Mouse (Mus musculus): ENCODE data around the gene Slx4ip. TPM values are rescaled to one million over a fixed set of nuclear protein-coding genes. Genes with fewer than 3 reads are reported as not detected.

Gene Slx4ip
- polyA plus RNA-seq, 1 experiment from 2014 or later, result 7.4 TPM

- no peaks in the 10 kb centered on the region for H3K27me3 ChIP-seq (ENCODE audit: control insufficient read depth, insufficient read depth, low read length)
- H3K9ac ChIP-seq (replicated peaks; ENCODE audit: low read length), result no peak overlapping the region
- no peaks in the 10 kb centered on the region for H3K36me3 ChIP-seq (replicated peaks; ENCODE audit: control insufficient read depth, insufficient read depth, low read depth, low read length)
- ATAC-seq (replicated peaks; ENCODE audit: insufficient number of reproducible peaks, low FRiP score, low TSS enrichment, low read depth) (no peak), DNase-seq (ENCODE audit: low spot score) (no peak)
- H3K9me3 ChIP-seq (replicated peaks; ENCODE audit: control insufficient read depth, low read length), result no peaks in the 10 kb centered on the region
- no peak overlapping the region for H3K4me2 ChIP-seq (ENCODE audit: low read depth, low read length)
- 79% methylated on average over 2 of the region's 2 CpGs for WGBS
- no peaks in the 10 kb centered on the region for H3K4me1 ChIP-seq (ENCODE audit: control insufficient read depth, insufficient read depth, low read length)
- H3K27ac ChIP-seq (replicated peaks; ENCODE audit: low read depth, low read length), result no peak overlapping the region
- H3K4me3 ChIP-seq (ENCODE audit: low read depth, low read length), result no peak overlapping the region
Measured at GRCm38 (mm10) chr2:136894494-136894893, 3.5 kb downstream of the Slx4ip start.

DNA sequence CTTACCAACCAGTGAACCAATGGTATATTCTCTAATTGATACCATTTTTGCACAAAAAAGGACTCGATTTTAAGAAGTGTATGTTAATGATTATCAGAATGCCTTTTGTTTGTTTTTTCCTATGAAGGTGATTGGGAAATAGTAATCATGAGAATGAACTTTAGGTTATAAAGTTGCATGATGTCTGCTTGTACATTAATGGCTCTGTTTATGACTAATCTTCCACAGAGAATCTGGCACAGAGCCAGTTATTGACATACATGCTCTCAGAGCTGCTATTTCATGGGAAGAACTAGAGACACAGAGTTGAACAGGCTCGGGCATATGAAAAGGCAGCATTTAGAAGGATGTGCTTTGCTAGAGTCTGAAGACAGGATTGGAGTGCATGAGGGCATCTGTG lies 5.1 kb downstream of the Slx4ip start:
- Histone ChIP-seq H3K4me1 (ENCODE audit: control insufficient read depth, insufficient read depth, low read length) (no peaks in the 10 kb centered on the region), H3K4me2 (ENCODE audit: low read depth, low read length) (no peak overlapping the region), H3K9ac (replicated peaks; ENCODE audit: low read length) (no peak overlapping the region), H3K36me3 (replicated peaks; ENCODE audit: control insufficient read depth, insufficient read depth, low read depth, low read length) (no peaks in the 10 kb centered on the region), H3K27me3 (ENCODE audit: control insufficient read depth, insufficient read depth, low read length) (no peaks in the 10 kb centered on the region), H3K9me3 (replicated peaks; ENCODE audit: control insufficient read depth, low read length) (no peaks in the 10 kb centered on the region), H3K4me3 (ENCODE audit: low read depth, low read length) (no peak overlapping the region), H3K27ac (replicated peaks; ENCODE audit: low read depth, low read length) (no peak overlapping the region)
- DNase-seq (ENCODE audit: low spot score) (no peak), ATAC-seq (replicated peaks; ENCODE audit: insufficient number of reproducible peaks, low FRiP score, low TSS enrichment, low read depth) (no peak)
- 81% methylated on average over 2 of the region's 2 CpGs for WGBS

GRCm38 (mm10) chr2:136908596-136908995 lies 17.6 kb downstream of the Slx4ip start:
- Histone ChIP-seq H3K4me2 (ENCODE audit: low read depth, low read length) (no peak overlapping the region), H3K27me3 (ENCODE audit: control insufficient read depth, insufficient read depth, low read length) (no peaks in the 10 kb centered on the region), H3K27ac (replicated peaks; ENCODE audit: low read depth, low read length) (no peak overlapping the region), H3K9ac (replicated peaks; ENCODE audit: low read length) (no peak overlapping the region), H3K9me3 (replicated peaks; ENCODE audit: control insufficient read depth, low read length) (no peaks in the 10 kb centered on the region), H3K36me3 (replicated peaks; ENCODE audit: control insufficient read depth, insufficient read depth, low read depth, low read length) (no peaks in the 10 kb centered on the region), H3K4me3 (ENCODE audit: low read depth, low read length) (no peak overlapping the region), H3K4me1 (ENCODE audit: control insufficient read depth, insufficient read depth, low read length) (no peaks in the 10 kb centered on the region)
- DNase-seq (ENCODE audit: low spot score) (no peak), ATAC-seq (replicated peaks; ENCODE audit: insufficient number of reproducible peaks, low FRiP score, low TSS enrichment, low read depth) (no peak)
- WGBS, result 70% methylated on average over 3 of the region's 3 CpGs

GRCm38 (mm10) chr2:136909298-136909697 lies 18.3 kb downstream of the Slx4ip start:
- H3K9me3 ChIP-seq (replicated peaks; ENCODE audit: control insufficient read depth, low read length), result no peaks in the 10 kb centered on the region

DNA sequence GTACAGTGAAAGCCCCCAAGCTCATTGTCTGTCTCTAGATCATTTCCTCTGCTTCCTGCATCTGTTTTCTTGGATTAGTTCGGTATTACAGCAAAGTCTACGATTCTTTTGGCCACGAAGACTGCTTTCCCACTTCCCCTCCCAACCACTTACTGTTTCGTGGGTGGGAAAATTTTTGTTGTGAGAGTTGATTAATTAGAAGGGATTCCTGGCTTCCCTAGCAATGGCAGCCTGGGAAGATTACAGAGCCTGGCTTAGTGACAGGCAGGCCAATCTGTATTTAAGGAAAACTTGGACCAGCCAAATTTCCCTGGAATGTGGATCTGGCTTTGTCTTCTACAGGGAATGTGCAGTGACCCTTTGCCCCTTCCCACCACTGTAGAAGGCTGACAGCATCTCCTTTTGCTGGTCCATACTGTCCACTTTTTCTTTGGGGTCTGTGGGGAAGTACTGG lies 21.0 kb downstream of the Slx4ip start:
- 35% methylated on average over 4 of the region's 4 CpGs for WGBS
- H3K4me2 ChIP-seq (ENCODE audit: low read depth, low read length), result no peak overlapping the region
- H3K4me1 ChIP-seq (ENCODE audit: control insufficient read depth, insufficient read depth, low read length), result no peaks in the 10 kb centered on the region
- H3K27me3 ChIP-seq (ENCODE audit: control insufficient read depth, insufficient read depth, low read length), result no peaks in the 10 kb centered on the region
- H3K9ac ChIP-seq (replicated peaks; ENCODE audit: low read length), result no peak overlapping the region
- DNase-seq (ENCODE audit: low spot score) (peak; percentile 4), ATAC-seq (replicated peaks; ENCODE audit: insufficient number of reproducible peaks, low FRiP score, low TSS enrichment, low read depth) (no peak)
- no peak overlapping the region for H3K27ac ChIP-seq (replicated peaks; ENCODE audit: low read depth, low read length)
- no peaks in the 10 kb centered on the region for H3K36me3 ChIP-seq (replicated peaks; ENCODE audit: control insufficient read depth, insufficient read depth, low read depth, low read length)
- no peaks in the 10 kb centered on the region for H3K9me3 ChIP-seq (replicated peaks; ENCODE audit: control insufficient read depth, low read length)
- H3K4me3 ChIP-seq (ENCODE audit: low read depth, low read length), result no peak overlapping the region

More at GRCm38 (mm10) chr2:136909298-136909697, 18.3 kb downstream of the Slx4ip start:
- Histone ChIP-seq H3K36me3 (replicated peaks; ENCODE audit: control insufficient read depth, insufficient read depth, low read depth, low read length) (no peaks in the 10 kb centered on the region), H3K4me1 (ENCODE audit: control insufficient read depth, insufficient read depth, low read length) (no peaks in the 10 kb centered on the region), H3K4me3 (ENCODE audit: low read depth, low read length) (no peak overlapping the region), H3K4me2 (ENCODE audit: low read depth, low read length) (no peak overlapping the region), H3K9ac (replicated peaks; ENCODE audit: low read length) (no peak overlapping the region), H3K27me3 (ENCODE audit: control insufficient read depth, insufficient read depth, low read length) (no peaks in the 10 kb centered on the region), H3K27ac (replicated peaks; ENCODE audit: low read depth, low read length) (no peak overlapping the region)
- ATAC-seq (replicated peaks; ENCODE audit: insufficient number of reproducible peaks, low FRiP score, low TSS enrichment, low read depth) (no peak), DNase-seq (ENCODE audit: low spot score) (no peak)
- 72% methylated on average over 2 of the region's 2 CpGs for WGBS

DNA sequence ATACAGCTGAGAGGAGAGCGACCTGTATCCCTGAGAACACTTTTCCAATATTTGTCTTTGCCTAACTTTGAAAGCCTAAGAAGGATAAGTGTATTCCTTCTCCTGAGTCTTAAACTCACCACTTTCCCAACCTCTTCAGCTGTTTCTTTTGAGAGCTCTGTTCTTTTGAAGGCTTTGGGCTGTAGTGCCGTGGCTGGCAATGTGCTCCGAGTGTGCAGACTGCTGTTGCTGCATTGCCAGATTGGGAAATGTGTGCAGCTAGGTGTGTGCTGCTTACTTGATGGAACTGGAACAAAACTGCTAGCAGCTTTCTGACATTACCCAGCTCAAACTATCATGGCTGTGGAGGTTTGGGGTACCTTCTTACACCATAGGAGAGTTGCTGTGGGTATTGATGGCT lies 22.0 kb downstream of the Slx4ip start:
- Histone ChIP-seq H3K9ac (replicated peaks; ENCODE audit: low read length) (no peak overlapping the region), H3K9me3 (replicated peaks; ENCODE audit: control insufficient read depth, low read length) (no peaks in the 10 kb centered on the region), H3K4me1 (ENCODE audit: control insufficient read depth, insufficient read depth, low read length) (no peaks in the 10 kb centered on the region), H3K4me3 (ENCODE audit: low read depth, low read length) (no peak overlapping the region), H3K4me2 (ENCODE audit: low read depth, low read length) (no peak overlapping the region), H3K27ac (replicated peaks; ENCODE audit: low read depth, low read length) (no peak overlapping the region), H3K36me3 (replicated peaks; ENCODE audit: control insufficient read depth, insufficient read depth, low read depth, low read length) (no peaks in the 10 kb centered on the region), H3K27me3 (ENCODE audit: control insufficient read depth, insufficient read depth, low read length) (no peaks in the 10 kb centered on the region)
- 54% methylated on average over 3 of the region's 3 CpGs for WGBS
- ATAC-seq (replicated peaks; ENCODE audit: insufficient number of reproducible peaks, low FRiP score, low TSS enrichment, low read depth) (no peak), DNase-seq (ENCODE audit: low spot score) (no peak)

DNA sequence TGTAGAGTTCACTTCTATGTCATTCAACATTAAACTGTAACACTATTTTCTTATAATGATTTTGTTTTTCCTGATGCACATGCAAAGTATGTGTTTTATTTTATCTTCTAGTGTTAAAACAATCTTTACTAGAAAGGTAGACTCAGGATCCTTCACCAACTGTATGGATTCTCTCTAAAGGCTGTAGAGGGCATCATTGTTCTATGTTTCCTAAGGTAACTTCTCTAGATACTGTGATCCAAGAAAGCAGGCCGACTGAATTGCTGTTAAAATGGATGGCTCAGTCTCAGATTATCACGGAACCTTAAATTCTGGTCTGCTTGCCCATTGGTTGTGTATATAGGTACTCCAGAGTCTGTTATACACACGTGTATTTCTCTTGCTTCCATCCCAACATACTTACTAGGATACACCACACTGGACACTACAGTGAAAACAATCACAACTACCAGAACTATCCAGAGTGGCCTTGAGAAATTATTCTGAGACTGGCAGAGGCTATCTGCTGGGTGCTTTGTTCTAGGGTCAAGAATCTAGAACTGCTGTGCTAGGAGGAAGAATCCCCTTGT lies 23.4 kb downstream of the Slx4ip start:
- ATAC-seq (replicated peaks; ENCODE audit: insufficient number of reproducible peaks, low FRiP score, low TSS enrichment, low read depth) (peak; percentile 4; the same call in 1 of the 2 replicates), DNase-seq (ENCODE audit: low spot score) (peak; percentile 48)
- no peak overlapping the region for H3K27ac ChIP-seq (replicated peaks; ENCODE audit: low read depth, low read length)
- no peak overlapping the region for H3K4me2 ChIP-seq (ENCODE audit: low read depth, low read length)
- H3K36me3 ChIP-seq (replicated peaks; ENCODE audit: control insufficient read depth, insufficient read depth, low read depth, low read length), result no peaks in the 10 kb centered on the region
- H3K4me3 ChIP-seq (ENCODE audit: low read depth, low read length), result no peak overlapping the region
- no peaks in the 10 kb centered on the region for H3K9me3 ChIP-seq (replicated peaks; ENCODE audit: control insufficient read depth, low read length)
- no peak overlapping the region for H3K9ac ChIP-seq (replicated peaks; ENCODE audit: low read length)
- WGBS, result 60% methylated on average over 3 of the region's 3 CpGs
- no peaks in the 10 kb centered on the region for H3K4me1 ChIP-seq (ENCODE audit: control insufficient read depth, insufficient read depth, low read length)
- no peaks in the 10 kb centered on the region for H3K27me3 ChIP-seq (ENCODE audit: control insufficient read depth, insufficient read depth, low read length)

DNA sequence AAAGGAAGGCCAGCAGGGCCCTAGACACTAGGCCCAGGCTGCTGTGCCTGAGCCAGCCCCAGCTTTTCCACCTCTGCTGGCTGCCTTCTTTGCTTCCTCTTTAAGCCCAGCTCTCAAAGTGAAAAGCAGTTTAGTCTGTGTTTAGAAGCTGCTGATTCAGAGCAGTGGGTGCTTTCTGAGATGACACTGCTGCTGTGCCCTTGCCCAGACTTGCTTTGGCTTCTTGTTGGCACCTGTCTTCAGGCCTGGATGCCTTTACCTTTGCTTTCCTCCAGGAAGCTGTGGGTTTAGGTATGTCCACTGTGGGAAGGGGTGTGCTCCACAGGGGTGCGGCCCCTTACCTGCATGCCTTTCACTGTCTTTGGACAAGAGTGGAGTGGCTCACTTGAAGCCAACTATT lies 28.4 kb downstream of the Slx4ip start:
- Histone ChIP-seq H3K9ac (replicated peaks; ENCODE audit: low read length) (no peak overlapping the region), H3K27ac (replicated peaks; ENCODE audit: low read depth, low read length) (no peak overlapping the region), H3K4me3 (ENCODE audit: low read depth, low read length) (no peak overlapping the region), H3K9me3 (replicated peaks; ENCODE audit: control insufficient read depth, low read length) (no peaks in the 10 kb centered on the region), H3K27me3 (ENCODE audit: control insufficient read depth, insufficient read depth, low read length) (no peaks in the 10 kb centered on the region), H3K4me1 (ENCODE audit: control insufficient read depth, insufficient read depth, low read length) (no peaks in the 10 kb centered on the region), H3K36me3 (replicated peaks; ENCODE audit: control insufficient read depth, insufficient read depth, low read depth, low read length) (no peaks in the 10 kb centered on the region), H3K4me2 (ENCODE audit: low read depth, low read length) (no peak overlapping the region)
- 92% methylated on average over 1 of the region's 1 CpGs for WGBS
- ATAC-seq (replicated peaks; ENCODE audit: insufficient number of reproducible peaks, low FRiP score, low TSS enrichment, low read depth) (no peak), DNase-seq (ENCODE audit: low spot score) (no peak)
